Mouse (Mus musculus) thymus, postnatal 36 days (tissue): Measurements from ENCODE around the gene Lpo.
A peak's percentile ranks its signal among the peaks of the same experiment; 100 is the strongest.

ENCODE experiments used
- DNase-seq, 2 experiments: peaks; one replicate each; pipeline ENCODE4 v3.0.0; 2022; ENCODE audit warnings: mixed read lengths in 2 of 2

Gene Lpo

DNA sequence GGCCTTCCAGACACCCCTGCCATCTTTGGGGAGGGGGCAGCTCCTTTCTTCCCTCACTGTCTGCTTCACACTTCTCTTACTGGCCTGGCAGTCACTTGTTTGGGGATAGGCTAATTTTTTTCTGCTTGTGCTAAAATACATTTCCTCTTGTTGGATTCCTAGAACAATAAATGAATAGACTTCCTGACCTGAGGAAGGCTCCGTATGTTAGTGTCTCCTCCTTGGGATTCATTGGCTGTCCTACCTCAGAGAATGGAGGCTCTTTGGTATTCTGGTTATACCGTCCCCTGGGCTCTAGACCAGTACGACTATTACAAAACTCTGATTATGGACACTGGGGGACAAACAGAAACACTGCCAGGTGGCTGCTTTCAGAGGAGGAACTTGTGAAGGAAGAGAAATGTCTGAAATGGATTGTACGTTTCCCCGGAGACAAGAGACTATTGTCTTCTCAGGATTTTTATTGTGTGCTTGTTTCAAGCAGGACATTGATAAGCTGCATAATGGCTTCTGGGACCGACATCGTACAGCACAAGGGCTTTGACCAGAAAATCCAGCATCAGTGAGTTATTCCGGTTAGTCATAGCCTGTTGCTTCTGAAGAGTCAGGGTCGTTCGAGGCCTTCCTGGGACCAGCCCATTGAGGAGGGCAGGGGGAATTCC, at the start of gene Lpo:
Lpo (minus strand) TSS at position 51 of the 662 bp plus-strand sequence.
- no peak for DNase-seq

DNA sequence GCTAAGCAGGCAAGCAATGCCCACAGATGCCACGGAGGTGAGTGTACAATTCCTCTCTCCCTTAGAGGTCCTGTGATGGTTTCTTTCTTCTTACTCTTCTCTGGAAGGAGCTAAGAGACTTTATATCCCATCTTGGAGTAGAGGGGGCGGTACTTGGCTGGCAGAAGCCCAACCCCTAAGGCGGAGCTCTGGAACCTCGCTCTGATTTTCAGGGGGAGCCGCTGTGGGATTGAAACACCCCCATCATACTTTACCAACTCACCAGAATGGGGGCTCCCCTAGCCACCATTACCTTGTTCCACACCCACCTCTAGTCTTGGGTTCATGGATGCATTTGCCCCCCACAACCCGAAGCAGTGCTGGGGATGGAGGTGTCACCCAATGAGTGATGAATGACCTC, 47.3 kb upstream of the Lpo start, which contains the start of gene Epx:
Epx (minus strand) TSS at position 101 of the 400 bp plus-strand sequence.
- DNase-seq: no peak

DNA sequence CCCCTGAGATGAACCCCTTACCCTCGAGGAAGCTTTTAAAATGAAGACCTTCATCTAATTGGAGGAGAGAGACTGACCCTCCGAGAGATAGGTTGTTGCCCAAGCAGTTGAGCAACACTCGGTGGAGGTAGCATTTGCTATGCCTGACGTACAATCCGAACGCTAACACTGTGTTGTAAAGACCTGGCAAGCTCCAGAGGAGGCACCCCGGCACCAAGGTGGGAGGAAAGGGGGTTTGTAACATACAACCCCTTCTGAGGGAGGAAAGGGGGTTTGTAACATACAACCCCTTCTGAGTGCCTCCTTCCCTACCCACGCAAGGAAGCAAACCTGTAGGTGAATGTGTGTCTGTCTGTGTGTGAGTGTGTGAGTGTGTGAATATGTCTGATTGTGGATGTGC, 43.7 kb upstream of the Lpo start:
- DNase-seq: no peak

DNA sequence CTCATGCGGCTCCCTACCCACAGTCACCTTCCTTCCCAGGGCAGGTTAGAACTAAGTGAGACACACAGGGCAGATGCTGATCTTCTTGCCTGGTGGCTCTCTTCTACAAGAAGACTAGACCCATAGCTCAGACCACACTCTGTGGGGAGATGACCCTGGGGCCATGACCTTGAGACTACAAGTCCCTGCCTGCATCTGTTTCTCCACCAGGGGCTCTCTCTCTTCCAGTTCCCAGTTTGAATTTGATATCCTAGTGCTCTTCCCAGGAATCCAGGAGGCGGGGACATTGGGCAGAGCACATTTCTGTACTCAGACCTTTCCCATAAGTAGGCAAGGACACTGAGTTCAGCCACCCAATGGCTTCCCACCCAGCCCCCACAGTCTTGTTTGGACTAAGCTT, 42.0 kb upstream of the Lpo start:
- no peak for DNase-seq

DNA sequence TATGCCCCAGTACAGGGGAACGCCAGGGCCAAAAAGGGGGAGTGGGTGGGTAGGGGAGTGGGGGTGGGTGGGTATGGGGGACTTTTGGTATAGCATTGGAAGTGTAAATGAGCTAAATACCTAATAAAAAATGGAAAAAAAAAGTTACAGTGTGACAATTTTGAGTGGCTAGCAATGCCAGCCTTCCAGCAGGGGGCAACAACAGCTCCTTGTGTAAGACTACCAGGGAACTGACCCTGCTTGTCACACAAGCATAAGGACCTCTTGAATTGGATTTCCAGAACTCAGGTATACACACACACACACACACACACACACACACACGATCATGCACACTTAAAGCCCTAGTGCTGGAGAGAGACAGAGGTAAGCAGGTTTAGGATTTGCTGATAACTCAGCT, 38.8 kb upstream of the Lpo start:
- DNase-seq: peak in 1 of 2 experiments; percentile 19

DNA sequence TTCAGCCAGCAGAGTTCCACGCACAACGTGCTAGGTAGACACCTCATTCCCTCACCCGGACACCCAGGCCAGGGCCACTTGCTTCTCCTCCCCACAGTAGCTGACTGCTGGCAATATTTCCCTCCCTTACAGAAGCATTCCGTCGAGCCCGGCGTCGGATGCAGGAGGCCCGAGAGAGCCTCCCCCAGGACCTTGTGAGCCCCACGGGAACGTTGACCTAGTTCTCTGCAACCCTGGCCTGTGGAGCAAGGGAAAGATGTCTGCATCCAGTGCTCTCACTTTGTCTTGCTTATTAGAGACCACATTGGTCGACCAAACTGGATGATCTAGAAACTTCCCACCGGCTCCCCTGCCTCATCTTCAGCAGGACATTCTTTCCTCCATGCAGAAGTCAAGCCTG, 34.7 kb upstream of the Lpo start:
- DNase-seq: no peak

DNA sequence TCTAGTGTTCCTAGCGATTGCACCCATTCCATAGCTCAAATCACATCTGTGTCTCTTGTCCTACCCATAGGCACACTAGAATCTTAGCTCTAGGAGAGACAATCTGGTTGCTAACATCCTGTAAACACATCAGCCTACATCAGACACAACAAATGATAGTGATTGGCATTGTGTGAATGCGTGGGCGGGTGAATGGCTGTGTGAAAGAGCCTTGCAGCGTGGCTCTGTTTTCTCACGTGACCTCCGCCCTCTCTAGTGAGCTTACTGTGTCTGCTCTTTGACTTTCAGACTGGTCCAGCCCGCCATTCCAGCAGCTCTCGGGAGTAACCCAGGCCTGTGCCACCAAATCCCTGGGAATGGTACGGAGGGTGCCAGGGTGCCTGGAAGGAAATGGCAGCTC, 32.3 kb upstream of the Lpo start:
- DNase-seq: no peak

DNA sequence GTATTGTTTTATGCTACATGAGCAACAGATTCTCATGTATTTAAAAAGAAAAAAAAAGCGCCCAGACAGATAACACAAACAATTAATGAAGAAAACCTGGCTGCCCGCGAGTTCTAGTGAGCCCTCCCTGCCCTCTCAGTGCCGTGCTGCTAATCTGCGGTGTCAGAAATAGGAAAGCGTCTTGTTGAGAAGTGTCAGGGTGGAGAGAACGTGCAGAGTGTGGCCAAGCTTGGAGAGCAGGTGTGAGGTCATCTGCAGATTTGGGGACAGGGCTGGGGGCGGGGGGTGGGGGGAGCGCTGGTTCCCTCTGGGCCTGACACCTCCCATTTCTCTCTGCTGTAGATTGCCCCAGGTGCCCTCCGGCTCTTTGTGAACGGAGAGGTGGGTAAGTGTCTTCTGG, 31.2 kb upstream of the Lpo start:
- DNase-seq: no peak

DNA sequence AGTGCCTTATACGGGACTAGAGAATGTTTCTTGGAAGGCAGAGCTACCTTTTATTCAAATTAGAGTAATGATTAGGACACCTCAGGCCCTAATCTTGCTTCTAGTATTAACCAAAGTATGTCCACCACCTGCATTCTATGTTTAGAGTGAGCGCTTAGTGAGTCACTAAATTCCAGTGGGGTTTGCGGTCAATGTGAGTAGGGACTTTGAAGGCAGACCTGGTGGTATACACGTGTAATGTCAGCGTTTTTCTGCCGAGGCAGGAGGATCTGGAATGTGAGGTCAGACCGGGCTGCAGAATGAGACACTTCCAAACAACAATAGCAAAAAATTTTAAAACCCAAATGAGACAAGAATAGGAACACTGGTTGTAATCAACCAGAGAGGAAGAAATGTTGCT, 26.5 kb upstream of the Lpo start:
- DNase-seq: no peak

DNA sequence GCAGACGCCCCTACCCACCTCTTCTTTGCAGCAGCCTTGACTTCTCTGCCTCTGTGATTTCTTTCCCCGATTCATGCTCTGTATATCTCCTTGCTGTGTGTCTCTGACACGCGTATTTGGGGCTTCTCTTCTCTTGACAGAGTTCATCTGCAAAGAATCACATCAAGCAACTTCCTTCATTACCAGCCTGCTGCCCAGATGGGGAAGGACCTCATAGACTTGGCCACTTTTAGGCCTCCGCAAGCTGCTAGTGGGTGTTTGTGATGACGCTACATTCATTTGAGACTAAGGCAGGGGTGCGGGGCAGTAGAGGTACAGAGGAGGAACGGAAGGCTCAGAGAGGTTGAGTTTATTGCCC, 25.5 kb upstream of the Lpo start:
- no peak for DNase-seq

DNA sequence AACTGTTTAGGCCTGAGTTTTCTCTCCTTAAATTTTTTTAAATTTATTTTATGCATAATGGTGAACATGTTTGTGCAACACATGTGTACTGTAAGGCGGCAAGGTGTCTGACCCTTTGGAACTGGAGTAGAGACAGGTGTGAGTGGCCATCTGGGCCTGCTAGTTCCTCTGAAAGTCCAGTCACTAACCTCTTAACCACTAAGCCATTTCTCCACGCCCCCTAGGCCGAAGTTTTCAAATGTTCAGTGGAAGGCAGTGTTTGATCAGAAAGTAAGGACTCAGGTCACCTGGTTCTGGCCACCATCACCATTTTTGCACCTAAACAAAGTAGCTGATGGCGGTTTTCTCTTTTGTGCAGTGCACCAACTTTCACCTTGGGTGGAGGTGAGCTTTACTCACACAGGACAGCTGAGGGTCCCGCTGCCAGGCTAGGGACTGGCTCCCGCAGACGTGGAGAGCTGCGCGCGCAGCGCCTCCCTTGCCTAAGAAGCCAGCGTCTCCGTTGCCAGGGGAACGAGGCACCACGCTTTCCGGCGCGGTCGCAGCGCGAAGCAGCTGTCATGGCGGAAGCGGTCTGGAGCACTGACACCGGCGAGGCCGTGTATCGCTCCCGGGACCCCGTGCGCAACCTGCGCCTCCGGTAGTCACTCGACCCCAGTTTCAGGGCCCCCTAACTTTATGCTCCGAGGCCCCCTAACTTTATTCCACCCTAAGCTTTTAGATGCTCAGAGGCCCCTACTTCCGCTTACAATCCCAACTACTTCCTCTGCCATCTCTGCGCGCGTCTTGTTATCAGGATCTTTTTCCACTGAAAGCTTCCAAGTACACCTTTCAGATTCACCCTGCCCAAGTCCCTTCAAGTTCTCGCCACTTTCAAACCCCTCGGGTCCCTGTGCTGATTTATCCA, 24.9 kb upstream of the Lpo start, which contains the start of gene Mks1:
Mks1 (plus strand) TSS at position 526 of the 907 bp plus-strand sequence.
- DNase-seq: peak; percentile 90 to 92

DNA sequence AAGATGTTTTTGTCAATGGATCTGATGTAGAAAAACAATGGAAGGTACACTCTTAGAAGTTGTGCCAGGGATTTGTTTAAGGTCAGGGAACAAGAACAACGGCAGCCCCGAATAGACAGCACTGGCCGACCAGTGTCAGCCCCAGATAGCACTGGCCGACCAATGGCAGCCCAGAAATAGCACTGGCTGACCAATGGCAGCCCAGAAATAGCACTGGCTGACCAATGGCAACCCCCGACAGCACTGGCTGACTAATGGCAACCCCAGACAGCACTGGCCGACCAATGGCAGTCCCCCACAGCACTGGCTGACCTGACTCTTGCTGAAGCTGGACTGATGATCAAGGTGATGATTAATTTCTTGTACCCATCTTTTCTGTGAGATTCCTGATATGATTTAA, 19.8 kb upstream of the Lpo start:
- no peak for DNase-seq

DNA sequence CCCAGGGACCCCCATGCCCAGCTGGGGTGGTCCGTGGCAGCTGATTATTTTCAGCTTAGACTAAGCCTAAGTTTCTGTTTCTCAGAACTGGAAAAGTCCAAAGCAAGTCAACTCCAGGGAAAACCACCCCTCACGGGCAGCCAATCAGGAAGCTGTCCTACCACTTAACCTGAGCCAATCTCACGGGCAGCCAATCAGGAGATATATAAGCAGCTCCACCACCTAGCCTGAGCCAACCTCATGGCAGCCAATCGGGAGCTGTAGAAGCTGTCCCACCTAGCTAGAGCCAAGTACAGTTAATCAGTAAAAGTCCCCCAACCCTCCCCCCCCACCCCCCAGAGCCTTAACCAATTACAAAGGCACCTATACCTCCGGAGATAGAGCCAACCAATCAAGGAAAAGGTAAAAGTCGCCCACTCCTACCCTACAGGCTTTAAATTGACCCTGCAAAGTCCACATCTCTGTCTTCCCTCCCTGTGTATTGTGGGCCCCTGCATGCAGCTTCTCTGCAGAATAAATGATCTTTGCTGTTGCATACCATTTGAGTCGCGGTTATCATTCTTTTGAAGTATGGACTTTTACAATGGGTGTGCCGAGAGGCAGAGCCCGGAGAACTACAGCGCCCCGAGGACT, 19.0 kb upstream of the Lpo start:
- DNase-seq: no peak

DNA sequence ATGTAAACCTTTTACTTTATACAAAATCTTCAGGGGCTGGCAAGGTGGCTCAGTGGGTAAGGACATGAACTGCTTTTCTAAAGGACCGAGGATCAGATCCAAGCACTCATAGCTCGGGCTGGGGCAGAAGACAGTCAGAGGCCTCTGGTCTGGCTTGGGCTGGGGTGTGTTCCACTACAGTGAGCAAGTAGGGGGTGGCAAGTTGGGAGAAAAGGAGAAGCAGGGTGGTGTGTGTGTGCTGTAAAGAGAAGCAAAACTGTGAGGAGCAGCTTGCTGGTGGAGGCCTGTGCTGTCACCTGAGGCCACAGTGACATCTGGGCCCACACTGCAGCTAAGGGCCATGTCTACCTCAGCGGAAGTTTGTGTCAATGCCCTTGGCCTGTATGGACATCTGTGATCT, 13.3 kb upstream of the Lpo start:
- no peak for DNase-seq

DNA sequence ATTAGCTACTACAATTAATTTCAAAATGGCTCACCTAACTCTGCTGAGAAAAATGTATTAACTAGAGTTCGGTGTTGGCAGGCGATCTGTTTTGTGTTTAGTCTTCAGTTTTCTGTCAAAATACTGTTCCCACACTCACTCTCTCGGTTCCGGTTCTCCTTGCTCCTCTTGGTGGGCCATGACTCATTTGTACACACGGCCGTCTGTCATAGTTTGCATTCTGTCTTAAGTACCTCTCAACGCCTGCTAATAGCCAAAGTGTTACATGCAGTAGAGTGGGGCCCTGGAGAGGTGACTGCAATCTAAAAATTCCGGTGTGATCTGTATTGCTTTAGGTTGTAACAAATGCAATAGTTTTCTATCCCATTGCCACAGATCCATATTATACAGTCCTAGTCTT, 12.6 kb upstream of the Lpo start:
- DNase-seq: no peak

DNA sequence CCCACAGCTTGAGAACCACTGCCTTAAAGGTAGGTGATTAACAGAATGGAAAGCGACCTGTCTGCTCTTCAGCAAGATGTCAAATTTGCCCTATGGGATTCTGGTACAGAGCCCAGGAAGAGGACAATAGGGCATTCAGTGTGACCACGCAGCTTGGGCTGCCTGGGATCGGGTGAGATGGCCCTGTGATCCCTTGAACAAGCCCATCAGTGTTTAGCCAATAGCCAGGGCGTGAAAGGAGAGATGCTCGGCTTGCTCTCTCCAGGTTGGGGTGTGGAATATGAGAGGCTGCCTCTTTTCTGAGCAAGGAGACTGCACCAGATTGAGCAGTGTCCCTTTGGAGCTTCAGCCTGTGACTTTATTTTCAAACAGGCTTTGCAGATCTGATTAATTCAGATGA, 6.6 kb downstream of the Lpo start:
- DNase-seq: no peak

DNA sequence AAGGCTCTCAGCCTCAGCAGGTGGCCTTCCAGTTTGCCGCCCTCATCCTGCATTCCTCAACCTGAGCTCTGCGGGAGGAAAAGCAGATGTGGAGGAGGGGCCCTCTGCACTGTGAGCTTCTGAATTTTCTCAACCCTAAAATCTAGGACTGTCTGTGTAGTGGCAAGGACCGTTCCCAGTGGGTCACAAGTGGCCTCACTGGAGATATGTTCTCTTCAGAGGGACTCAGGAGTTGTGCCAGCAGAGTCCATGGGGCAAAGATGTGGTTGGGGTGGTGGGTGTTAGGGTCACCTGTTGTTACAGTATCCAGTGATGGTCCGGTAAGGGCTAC, 10.7 kb downstream of the Lpo start:
- no peak for DNase-seq

DNA sequence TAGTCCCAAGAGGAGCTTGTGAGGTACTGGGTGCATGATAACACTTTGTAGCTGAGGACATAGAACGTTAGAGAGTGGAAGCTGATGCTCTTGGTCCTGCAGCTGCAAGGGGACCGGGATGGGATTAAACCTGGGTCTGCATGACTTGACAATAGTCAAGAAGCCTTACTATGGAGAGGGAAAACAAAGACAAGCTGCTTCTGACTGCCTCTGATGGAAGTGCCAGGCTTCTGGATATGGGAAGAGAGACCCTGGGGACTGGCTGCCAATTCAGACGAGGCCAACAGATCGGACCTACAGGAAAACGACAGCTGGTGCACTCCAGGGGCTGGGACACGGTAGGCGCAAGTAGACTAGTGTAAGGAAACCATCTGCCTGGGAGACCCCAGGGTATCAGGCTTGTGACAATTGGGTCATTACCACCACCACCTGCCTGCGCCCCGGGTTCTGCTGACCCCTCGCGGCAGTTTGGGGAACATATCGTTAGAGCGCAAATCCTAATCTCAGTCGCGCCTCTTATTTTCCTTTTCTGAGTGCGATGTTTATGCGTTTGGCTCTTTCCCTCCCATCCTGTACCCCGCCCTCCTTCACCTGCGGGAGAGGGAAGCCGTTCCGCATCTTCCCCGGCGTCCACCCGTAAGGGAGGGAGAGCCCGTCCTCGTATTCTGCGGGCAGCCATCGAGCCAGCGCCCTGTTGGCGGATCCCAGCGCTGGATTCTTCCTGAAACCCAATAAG, 11.2 kb downstream of the Lpo start:
- DNase-seq: peak; percentile 36 to 47

DNA sequence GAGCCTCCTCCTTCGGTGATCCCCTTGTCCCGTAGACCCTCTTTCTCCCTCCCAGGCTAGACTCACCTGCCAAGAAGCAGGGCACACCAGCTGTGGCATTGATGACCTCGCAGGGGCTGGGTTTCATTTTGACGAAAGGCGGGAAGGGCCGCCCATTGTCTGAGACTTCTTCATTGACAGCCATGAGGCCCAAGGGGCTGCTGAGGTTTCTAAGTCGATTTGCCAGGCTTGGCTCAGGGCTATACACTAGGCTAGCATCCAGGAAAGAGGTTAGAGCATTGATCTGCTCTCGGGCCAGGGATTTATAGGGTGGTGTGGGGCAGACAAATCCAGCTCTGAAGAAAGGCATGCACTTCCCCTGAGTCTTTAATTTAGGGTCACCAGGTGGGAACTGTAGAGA, 13.3 kb downstream of the Lpo start:
- DNase-seq: no peak

DNA sequence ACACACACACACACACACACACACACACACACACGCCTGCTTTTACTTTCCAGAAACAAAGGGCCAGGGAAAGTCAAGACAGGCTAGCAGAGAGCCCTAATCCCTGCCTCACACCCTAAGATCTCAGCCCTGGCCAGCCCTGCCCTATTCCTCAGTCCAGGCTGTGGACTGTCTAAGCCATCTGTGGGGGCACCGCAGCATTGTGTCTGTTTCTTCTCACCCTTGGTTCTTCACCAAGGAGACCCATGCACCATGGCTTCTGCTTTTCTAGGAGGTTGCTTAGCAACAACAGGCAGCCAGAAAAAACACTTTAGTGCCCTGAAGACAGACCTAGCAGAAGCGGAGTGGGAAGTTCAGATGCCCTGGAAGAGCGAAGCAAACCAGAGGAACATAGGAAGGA, 16.7 kb downstream of the Lpo start:
- no peak for DNase-seq

DNA sequence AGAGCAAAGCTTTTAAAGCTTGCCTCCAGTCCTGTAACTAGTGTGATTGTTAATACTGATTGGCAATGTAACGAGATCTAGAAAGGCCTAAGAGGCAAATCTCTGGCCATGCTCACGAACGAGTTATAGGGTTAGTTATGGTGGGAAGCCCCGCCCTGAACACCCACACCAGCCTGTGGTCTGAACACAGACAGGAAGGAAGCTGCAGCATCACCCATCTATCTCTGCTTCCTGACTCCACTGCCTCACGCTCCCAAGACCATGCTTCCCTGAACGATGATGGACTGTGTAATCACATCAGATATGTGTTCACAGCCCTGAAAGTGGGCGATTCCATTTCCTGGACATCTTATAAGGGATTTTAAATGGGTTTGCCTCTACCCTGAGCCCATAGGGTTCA, 19.9 kb downstream of the Lpo start:
- DNase-seq: peak in 1 of 2 experiments; percentile 18

DNA sequence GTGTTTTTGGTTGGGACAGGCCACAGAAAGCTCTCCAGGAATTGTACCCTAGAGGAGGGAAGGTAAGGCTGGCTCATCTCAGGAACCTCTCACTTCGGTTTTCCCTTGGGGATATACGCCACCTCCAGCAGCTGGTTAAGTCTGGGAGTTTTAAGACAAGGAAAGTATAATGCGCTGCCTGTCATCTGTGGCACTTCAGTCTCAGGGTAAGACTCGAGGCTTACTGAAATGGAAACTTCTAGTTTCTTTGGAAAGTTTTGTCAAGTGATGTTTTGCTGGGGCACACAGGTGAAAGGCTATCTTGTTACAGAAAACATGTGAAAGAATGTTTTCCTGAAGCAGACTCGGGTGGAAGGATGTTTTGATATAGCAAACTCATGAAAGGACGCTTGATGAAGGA, 20.7 kb downstream of the Lpo start:
- DNase-seq: no peak

DNA sequence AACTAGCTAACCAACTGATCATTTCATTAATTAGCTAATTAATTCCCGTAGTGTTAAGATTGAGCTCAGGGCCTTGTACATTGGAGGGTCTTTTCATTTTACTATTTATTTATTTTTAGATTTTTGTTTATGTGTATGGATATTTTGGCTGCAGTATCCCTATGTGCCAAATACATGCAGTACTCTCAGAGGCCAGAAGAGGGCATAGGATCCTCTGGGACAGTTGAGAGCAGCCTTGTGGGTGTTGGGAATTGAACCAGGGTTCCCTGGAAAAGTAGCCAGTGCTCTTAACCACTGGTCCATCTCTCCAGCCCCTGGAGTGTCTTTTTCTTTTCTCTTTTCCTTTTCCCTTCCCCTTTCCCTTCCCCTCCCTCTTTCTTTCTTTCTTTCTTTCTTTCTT, 22.6 kb downstream of the Lpo start:
- DNase-seq: peak in 1 of 2 experiments; percentile 30
